Mouse (Mus musculus) bone marrow, adult 2 months (tissue): ENCODE data around the gene Olfr1116.

Experiments
- CTCF ChIP-seq: fragments of 200-500 bp; IDR thresholded peaks from 2 replicates; pipeline ENCODE4 v1.5.1; 2011; ENCODE audit warnings: low read length, control low read depth; ENCODE audit not compliant: control insufficient read depth, insufficient read depth
- POLR2A ChIP-seq: fragments of 200-500 bp; IDR thresholded peaks from 2 replicates; pipeline ENCODE4 v1.6.1; 2011; ENCODE audit warnings: low read depth, mild to moderate bottlenecking, control low read depth, low read length, borderline replicate concordance; ENCODE audit not compliant: control insufficient read depth

GRCm38 (mm10) chr2:87307281-87307680 lies 39.9 kb downstream of the Olfr1116 start, which contains the start of gene Olfr1118:
- TF ChIP-seq CTCF (no peak), POLR2A (no peak)
